Mouse (Mus musculus) frontal cortex, postnatal 36 days (tissue): ENCODE results near the gene Snx6.
"Not testable (repeated sequence)": the region's sequence is repeated elsewhere in the genome, so short reads cannot be mapped to it uniquely, and the experiment has no call there.

ENCODE experiments used
- DNase-seq, 2 experiments: peaks; one replicate each; pipeline ENCODE4 v3.0.0; 2022; ENCODE audit warnings: low spot score in 2 of 2

The Snx6 gene

DNA sequence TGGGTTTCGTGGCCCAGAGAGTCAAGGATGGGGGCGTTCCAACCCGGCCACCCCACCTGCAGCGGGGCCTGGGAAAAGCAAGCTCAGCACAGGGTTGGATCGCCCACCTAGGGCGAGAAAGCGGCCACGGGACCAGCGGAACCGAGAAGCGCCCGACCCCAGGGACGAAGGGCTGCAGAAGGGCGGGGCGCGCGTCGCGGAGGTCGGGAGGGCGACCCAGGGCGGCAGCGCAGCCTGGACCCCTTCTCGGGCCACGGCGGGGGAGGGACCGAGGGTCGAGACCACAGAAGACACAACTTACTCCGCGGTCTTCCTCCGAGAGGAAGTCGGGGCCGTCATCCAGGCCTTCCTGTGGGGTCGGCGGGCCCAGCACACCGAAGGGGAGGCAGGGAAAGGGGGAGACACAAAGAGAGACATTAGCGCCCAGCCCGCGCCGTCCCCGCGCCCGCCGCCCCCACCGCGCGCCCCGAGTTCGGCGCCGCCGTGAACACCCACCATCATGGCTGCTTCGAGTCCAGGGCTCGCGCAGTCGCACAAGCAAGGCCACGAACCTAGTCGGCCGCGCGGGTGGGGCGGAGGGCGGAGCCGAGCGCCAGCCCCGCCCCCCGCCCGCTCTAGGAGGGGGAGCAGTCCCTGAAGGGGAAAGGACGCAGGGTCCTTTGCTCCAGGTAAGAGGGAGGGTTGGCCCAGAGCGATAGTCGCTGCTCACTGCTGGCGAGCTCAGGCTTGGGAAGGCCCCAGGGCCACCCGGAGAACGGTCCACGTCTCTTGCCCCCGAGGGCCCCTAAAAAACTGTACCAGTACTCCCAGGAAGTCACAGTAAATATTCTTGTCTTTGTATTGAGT lies at the start of gene Snx6:
Gene Snx6, minus strand, starts transcription at position 551 of the 846 bp plus-strand sequence.
- DNase-seq, result peak; percentile 76 to 77

DNA sequence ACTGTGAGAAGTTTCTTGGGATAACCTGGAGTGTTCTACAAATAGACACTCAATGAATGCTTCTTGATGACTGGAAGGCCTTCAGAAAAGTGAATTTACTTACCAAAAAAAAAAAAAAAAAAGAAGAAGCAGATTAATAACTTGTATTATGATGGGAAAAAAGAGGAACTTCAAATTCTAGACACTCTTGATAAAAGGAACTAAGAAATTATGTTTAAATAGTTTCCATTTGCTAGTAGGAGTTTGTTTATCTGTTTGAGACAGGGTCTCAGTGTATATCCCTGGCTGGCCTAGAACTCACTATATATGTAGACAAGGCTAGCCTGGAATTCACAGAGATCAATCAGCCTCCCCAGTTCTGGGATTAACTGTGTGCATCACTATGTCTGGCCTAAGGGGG lies 48.9 kb upstream of the Snx6 start:
- no peak for DNase-seq

DNA sequence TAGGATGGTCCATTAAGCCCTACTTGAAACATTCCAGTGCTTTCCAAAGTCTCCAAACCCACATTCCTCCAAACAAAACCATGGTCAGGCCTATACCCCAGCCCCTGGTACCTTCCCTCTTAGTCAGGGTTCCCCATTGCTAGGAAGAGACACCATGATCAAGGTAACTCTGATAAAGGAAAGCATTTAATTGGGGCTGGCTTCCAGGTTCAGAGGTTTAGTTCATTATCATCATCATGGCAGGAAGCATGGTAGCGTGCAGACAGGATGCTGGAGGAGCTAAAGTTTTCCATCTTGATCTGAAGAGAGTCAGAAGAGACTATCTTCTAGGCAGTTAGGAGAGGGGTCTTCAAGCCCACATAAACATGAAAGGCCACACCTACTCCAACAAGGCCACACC lies 46.1 kb upstream of the Snx6 start:
- DNase-seq, result no peak

DNA sequence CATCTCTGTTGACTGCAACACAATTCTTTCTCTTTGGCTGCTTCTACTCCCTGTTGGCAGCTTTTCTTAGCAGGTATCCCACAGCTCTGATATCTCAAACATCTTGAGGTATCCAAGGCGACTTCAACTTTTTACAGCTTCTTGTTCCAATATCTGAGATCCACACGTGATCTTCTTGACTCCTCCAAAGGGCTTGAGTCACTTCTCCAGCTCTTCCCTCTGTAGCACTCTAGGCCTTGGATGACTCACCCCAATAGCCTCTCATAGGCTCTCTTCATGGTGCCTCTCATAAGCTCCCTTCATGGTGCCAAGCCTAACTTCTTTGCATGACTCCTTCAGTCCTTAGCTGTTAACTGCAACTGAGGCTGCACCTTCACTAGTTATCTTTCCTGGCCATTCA lies 44.3 kb upstream of the Snx6 start:
- no peak for DNase-seq

DNA sequence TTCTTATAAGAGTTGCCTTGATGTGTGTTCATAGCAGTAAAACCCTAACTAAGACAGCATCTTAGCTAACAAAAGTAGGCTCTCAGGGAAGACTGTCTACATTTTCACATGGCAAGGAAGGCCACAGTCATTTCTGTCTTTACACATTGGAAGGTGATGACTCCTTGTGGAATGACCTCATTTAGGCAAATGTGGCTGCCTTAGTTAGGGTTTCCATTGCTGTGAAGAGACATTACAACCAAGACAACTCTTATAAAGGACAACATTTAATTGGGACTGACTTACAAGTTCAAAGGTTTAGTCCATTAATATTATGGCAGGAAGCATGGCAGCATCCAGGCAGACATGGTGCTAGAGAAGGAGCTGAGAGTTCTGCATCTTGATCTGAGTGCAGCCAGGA lies 43.4 kb upstream of the Snx6 start:
- DNase-seq, result no peak

DNA sequence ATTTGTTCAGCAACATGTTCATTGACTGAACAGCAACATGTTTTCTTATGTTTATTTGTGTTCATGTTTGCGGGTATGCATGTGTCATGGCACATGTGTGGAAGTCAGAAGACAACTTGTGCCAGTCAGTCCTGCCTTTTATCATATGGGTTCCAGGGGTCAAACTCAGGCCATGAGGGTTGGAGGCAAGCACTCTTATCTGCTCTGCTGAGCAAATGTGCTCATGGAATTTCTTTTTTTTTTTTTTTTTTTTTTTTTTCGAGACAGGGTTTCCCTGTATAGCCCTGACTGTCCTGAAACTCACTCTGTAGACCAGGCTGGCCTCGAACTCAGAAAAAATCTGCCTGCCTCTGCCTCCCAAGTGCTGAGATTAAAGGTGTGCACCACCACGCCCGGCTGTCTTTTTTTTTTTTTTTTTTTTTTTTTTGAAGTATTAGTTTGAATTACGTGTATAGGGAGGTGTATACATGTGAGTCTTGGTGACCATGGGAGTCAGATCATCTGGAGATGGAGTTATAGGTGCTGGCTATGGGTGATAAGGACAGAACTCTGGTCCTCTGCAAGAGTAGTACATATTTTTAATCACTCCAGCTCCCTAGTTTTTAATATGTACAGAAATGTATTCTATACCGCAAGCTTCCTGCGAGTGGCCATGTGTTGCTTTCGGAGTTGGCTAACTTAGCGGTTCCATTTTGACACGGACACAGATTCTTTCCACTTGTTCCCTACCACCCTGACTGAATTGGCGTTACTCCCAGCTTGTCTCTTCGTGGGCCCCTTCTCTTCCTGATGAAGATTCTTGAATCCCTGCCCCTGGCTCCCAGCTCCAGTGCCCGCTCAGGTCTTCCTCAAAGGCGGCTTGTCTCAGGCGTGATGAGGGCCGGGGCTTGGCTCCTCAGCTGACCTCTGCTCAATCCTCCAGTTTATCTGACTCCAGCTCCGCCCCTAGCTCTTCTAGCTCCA lies 40.4 kb upstream of the Snx6 start:
- DNase-seq, result no peak

DNA sequence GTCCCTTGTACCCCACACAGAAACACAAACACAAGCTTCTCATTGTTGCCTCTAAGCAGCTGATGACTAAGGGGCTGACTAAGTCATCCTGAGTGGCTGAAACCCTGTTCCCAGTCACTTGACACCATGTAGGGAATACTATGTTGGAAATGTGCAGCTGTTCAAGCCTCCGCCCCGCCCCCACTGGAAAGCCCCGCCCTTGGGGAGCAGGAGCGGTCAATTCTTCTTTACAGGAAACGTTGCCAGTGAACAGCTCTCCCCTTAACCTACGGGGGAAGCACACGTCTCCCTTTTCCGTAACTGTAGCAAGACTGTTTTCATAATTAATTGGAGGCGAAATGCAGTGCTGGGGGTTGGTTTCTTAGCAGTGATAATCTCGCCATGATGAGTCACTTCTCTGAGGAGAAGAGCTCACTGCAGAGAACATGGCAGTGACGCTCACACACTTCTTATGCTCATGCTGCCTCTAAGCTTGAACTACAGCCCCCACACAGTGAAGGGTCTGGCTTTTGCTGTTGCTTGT lies 39.5 kb upstream of the Snx6 start:
- peak; percentile 62 to 75 for DNase-seq

DNA sequence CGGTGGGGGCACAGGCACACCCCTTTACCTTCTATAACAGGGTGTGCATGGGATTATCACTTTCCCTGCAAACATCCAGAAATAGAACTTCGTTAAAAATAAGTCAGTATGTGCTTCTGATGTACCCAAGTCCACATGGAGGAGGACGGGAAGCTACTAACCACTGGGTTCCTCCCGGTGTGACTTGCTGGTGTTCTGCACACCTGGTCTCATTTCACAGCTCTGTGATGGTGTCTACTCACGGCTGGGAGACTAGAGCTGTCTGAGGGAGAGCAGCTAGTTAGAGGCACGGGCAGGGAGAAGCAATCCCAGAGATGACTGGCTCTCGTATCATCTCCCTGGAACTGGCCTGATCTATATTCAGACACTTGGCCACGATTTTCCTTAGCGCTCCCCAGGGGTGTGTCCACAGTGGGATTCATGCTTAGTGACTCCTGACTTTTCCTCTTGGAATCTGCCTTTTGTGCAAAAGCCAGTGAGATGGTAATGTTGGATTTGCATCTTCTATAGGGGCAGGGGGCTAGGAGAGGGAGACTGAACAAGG lies 38.4 kb upstream of the Snx6 start:
- peak in 1 of 2 experiments; percentile 6 for DNase-seq

DNA sequence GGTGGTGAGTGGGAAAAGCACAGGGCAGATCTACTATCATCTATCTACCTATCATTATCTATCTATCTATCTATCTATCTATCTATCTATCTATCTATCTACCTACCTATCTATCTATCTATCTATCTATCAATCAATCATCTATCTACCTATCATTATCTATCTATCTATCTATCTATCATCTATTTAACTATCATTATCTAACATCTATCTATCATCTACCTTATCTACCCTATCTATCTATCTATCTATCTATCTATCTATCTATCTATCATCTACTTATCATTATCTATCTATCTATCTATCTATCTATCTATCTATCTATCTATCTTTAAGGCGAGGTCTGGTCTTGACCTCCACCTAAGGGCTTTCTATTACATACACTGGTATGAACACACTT lies 36.4 kb upstream of the Snx6 start:
- DNase-seq, result not testable (repeated sequence)

DNA sequence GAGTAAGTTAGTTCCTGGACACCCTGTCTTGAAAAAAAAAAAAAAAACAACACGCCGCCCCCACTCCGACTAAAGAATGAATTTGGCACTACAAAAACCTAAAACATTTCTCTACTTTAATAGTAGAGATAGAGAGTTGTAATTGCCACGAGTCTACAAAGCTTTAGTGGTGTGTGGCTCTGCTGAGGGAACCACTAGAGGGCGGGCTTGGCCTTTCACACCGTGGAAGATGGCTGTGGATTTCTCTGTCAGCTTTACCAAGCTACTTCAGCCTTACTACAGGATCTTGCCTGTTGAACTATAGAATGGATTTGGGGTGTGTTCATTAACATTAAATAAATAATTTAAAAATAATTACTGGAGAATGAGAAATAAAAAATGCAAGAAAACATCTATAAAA lies 35.1 kb upstream of the Snx6 start:
- peak; percentile 80 to 82 for DNase-seq

DNA sequence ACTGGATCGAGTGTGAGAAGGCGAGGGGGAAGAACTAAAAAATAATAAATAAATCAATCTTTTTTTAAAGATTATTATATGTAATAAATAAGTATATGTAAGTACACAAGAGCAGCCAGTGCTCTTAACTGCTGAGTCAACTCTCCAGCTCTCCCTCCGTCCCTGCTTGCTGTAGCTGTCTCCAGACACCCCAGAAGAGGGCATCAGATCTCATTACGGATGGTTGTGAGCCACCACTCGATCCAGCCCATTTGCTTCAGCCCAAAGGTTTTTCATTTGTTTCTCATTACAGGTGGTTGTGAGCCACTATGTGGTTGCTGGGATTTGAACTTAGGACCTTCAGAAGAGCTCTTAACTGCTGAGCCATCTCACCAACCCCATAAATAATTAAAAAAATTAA lies 34.4 kb upstream of the Snx6 start:
- DNase-seq, result no peak

DNA sequence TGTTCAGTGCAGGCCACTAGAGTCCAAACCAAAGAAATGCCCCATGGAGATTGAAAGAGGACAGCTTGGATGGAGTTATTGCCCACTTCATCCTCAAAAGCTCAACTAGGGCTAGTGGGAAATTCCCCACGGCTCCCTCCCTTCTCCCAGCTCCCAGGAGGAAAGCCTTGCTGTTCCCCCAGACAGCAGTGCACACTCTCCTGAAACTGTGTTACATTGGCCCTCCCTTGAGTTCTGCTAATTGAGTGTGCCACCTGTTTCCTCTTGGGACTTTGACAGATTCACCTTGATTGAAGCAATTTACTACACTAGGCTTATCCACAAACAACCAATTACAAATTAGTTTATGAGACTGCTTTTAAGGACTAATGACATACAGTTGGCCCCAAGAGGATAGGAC lies 32.5 kb upstream of the Snx6 start:
- no peak for DNase-seq

DNA sequence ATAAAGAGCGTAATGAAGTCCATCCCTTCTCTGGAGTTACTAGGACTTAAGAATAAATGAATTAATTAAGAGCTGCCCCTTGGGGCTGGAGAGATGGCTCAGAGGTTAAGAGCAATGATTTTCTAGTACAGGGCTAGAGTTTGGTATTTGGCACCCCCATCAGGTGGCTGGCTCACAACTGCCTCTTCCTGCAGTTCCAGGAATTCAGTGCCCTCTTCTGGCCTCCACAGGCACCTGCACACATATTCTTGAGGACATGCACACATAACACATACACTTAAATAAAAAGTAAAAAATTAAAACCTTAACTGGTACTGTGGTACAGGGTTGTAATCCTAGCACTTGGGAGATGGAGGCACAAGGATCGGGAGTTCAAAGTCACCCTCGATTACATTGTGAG lies 29.7 kb upstream of the Snx6 start:
- DNase-seq, result no peak

DNA sequence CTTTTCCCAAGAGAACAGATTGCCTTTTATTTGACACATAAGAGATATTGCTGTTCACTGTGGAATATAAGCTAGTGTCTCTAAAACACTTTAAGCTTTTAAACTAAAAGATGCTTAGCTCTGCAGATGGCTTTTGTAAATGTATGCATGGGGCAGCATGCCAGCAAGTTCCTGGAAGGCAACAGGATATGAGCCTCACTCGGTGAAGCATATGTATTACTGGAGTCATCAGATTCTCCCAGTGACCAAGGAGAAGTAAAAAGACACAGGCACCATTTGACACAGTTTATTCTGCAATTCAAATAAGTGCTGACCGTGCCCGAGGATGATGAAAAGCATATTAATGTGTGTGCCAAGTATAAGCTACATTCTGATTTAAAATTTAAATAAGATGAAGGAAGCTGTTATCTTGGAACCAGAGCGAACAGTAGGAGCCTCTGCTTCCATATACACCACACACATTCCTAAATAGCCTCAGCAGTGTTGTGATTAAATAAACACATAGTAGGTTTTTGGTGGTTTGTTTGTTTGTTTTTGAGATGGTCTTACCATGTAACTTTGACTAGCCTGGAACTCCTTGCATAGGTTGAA lies 27.4 kb upstream of the Snx6 start:
- peak; percentile 74 to 92 for DNase-seq

DNA sequence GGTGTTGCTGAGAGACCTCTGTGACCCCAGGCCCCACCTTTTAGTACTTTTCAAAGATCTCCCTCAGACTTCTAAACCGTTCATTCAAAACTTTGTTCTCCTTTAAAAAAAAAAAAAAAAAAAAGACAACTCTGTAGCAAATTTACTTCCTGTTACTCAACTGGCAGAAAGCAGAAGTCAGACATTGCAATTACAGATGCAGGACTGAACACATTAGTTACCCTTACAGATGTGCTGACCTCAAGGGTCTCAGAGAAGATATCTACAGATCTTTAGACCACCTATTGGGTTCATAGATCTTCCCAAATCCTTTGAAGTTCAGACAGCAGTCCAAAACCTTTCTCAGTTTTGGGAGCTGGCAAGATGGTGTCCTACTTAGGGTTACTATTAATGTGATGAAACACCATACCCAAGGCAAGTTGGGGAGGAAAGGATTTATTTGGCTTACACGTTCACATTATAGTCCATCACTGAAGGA lies 25.2 kb upstream of the Snx6 start:
- DNase-seq, result no peak

DNA sequence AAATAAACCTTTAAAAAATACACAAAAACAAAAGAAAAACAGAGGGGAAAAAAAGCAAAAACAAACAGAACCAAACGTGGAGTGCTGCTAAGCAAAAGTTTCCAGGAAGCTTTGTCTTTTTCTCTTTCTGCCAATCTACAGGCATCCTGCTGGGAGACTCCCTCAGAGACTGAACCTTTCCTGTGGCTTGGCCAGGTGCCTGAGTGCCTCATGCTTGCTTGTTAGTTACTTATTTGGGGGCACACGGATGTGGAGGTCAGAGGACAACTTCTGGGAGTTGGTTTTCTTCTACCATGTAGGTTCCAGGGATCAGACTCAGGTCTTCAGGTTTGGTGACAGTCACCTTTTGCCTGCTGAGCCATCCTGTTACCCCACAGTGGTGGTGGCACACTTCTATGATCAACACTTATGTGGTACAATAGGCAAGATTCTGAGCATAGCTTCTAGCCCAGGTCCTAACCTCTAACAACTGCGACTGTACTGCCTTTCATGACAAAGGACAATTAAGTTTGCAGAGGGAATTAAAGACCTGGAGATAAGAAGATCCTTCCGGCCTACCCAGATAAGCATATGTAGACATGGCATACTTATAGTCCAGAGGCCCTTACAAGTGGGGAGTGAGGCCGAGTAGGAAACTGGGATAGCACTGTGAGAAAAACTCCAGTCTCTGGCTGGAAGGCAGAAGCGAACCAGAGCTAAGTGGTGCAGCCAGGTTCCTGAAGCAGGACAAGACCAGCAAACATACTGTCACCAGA lies 23.9 kb upstream of the Snx6 start:
- no peak for DNase-seq

DNA sequence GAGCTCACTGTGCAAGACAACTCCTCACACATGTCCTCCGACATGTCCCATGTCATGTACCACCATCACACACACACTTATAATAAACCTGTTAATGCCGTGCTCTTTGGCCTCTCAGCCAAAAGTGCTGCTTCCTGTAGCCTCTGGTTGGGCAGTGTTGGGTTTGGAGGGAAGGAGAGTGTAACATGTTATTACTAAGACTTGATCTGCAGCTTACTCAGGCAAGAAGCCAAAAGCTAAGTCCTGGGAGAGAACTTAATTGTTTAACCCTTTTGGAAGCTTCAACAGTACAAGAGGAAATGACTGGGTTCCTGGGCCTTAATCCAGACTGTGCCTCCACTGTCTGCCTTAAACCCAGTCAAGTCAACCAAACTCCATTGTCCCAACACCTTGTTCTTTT lies 14.6 kb upstream of the Snx6 start:
- DNase-seq, result no peak

DNA sequence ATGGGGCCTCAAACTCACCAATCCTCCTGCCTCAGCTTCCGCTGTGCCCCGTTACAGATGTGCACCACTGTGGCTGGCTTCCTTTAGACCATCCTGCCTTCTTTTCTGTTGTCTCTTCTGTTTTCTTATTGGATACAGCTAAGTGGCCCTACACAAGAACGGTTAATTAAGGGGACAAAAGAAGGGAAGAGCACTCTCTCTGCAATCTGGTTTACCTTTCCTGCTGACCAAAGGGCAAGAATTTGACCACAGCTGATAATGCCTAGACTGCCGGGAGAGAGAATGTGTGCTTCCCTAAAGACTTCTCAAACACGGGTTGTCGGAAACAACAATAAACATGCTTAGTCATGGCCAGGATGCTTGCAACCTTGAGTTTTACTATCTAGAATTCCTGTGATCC lies 12.0 kb upstream of the Snx6 start:
- DNase-seq, result no peak

DNA sequence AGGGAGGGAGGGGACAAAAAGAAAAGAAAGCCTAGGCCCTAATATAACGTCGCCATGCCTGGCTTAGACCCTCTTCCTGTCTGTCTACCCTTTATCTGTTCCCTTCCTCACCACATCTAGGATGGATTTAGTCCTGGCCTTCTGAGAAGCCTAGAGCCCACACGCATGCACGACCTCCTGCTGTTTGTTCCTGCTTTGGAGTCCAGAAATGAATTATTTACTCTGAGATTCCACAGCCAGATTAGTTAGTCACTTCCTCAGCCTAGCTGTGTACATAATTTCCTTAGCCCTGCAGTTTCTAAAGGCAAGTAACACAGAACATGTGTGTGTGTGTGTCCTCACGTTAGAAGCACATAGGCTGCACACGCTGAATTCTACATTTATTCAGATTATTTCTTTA lies 10.6 kb upstream of the Snx6 start:
- no peak for DNase-seq

DNA sequence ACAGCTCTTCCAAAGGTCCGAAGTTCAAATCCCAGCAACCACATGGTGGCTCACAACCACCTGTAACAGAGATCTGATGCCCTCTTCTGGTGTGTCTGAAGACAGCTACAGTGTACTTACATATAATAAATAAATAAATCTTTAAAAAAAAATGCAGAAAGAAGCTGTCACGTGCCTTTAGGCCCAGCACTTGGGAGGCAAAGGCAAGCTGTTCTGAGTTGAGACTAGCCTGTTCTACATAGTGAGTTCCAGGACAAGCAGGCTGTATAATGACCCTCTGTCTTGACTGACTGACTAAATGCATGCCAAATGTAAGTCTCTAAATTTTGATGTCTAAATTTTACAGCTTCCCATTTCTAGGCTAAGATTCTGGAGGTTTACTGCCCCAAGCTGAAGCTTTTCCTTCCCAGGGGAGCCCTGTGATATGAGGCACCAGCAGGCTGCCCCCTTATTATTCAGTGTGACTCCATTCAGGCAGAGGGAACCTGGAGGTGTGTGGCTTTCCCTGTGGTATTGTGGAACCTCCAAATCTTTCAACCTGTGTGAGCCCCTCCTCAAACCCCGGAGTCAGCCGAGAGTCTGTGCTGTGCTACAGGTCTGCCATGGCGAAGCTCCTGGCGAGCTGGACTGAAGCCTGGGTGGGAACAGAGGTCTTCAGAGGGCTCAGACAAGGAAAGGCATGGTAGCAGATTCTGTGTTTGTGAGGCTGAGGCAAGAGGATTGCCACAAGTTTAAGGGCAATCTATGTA lies 9.9 kb upstream of the Snx6 start:
- no peak for DNase-seq
